Mouse (Mus musculus): ENCODE data around the gene Frrs1l.
A peak's percentile ranks its signal among the peaks of the same experiment; 100 is the strongest.

Gene Frrs1l

GRCm38 (mm10) chr4:56990215-56990584 lies at the start of gene Frrs1l:
Frrs1l (minus strand) TSS chr4:56990391.
- DNase-seq (ENCODE audit: low read depth, low spot score), result no peak

- peak; percentile 14 for DNase-seq (ENCODE audit: low read depth, low spot score)
Measured at GRCm38 (mm10) chr4:57039127-57040031, 49.2 kb upstream of the Frrs1l start.

- DNase-seq (ENCODE audit: low read depth, low spot score), result no peak
Measured at GRCm38 (mm10) chr4:57037554-57037953, 47.4 kb upstream of the Frrs1l start.

- no peak for DNase-seq (ENCODE audit: low read depth, low spot score)
Measured at GRCm38 (mm10) chr4:57034169-57034568, 44.0 kb upstream of the Frrs1l start.

- DNase-seq (ENCODE audit: low read depth, low spot score), result no peak
Measured at GRCm38 (mm10) chr4:57031440-57031839, 41.2 kb upstream of the Frrs1l start.

GRCm38 (mm10) chr4:57027954-57028353 lies 37.8 kb upstream of the Frrs1l start:
- DNase-seq (ENCODE audit: low read depth, low spot score), result peak; percentile 40

GRCm38 (mm10) chr4:57023527-57023926 lies 33.3 kb upstream of the Frrs1l start:
- peak; percentile 14 for DNase-seq (ENCODE audit: low read depth, low spot score)

GRCm38 (mm10) chr4:57021288-57021687 lies 31.1 kb upstream of the Frrs1l start:
- DNase-seq (ENCODE audit: low read depth, low spot score), result peak; percentile 13

- DNase-seq (ENCODE audit: low read depth, low spot score), result peak; percentile 76
Measured at GRCm38 (mm10) chr4:57017229-57017628, 27.0 kb upstream of the Frrs1l start.

- no peak for DNase-seq (ENCODE audit: low read depth, low spot score)
Measured at GRCm38 (mm10) chr4:57016366-57017171, 26.4 kb upstream of the Frrs1l start.

GRCm38 (mm10) chr4:57015032-57015431 lies 24.8 kb upstream of the Frrs1l start:
- no peak for DNase-seq (ENCODE audit: low read depth, low spot score)

GRCm38 (mm10) chr4:57011454-57012046 lies 21.4 kb upstream of the Frrs1l start:
- no peak for DNase-seq (ENCODE audit: low read depth, low spot score)

GRCm38 (mm10) chr4:57010919-57011318 lies 20.7 kb upstream of the Frrs1l start:
- no peak for DNase-seq (ENCODE audit: low read depth, low spot score)

- DNase-seq (ENCODE audit: low read depth, low spot score), result no peak
Measured at GRCm38 (mm10) chr4:57010425-57010824, 20.2 kb upstream of the Frrs1l start.

GRCm38 (mm10) chr4:57007717-57008116 lies 17.5 kb upstream of the Frrs1l start:
- no peak for DNase-seq (ENCODE audit: low read depth, low spot score)

GRCm38 (mm10) chr4:57005011-57005410 lies 14.8 kb upstream of the Frrs1l start:
- no peak for DNase-seq (ENCODE audit: low read depth, low spot score)

- no peak for DNase-seq (ENCODE audit: low read depth, low spot score)
Measured at GRCm38 (mm10) chr4:57003886-57004285, 13.7 kb upstream of the Frrs1l start.

- no peak for DNase-seq (ENCODE audit: low read depth, low spot score)
Measured at GRCm38 (mm10) chr4:57002751-57003150, 12.6 kb upstream of the Frrs1l start.

- no peak for DNase-seq (ENCODE audit: low read depth, low spot score)
Measured at GRCm38 (mm10) chr4:57001437-57001836, 11.2 kb upstream of the Frrs1l start.

- DNase-seq (ENCODE audit: low read depth, low spot score), result peak; percentile 7
Measured at GRCm38 (mm10) chr4:56993331-56993730, 3.1 kb upstream of the Frrs1l start.

- no peak for DNase-seq (ENCODE audit: low read depth, low spot score)
Measured at GRCm38 (mm10) chr4:56991951-56992350, 1.8 kb upstream of the Frrs1l start.
